Mouse (Mus musculus) heart, embryonic 10.5 days (tissue): ENCODE data around the gene Slc27a5. TPM values are rescaled to one million over a fixed set of nuclear protein-coding genes. Genes with fewer than 3 reads are reported as not detected.
A peak's percentile ranks its signal among the peaks of the same experiment; 100 is the strongest.

Experiments
- DNase-seq: peaks from one replicate; pipeline ENCODE4 v3.0.0-alpha.2; 2017; ENCODE audit warnings: low spot score
- H3K27ac ChIP-seq: fragments of 300-500 bp; sonication (generic); 2 replicates; pipeline ENCODE4 v1.5.1; 2016; ENCODE audit warnings: mild to moderate bottlenecking
- H3K27me3 ChIP-seq: fragments of 300-500 bp; sonication (generic); 2 replicates; pipeline ENCODE4 v1.6.1; 2016; ENCODE audit warnings: mild to moderate bottlenecking; ENCODE audit not compliant: poor library complexity, insufficient read depth, severe bottlenecking
- H3K36me3 ChIP-seq: fragments of 300-500 bp; sonication (generic); 2 replicates; pipeline ENCODE4 v1.6.1; 2016; ENCODE audit warnings: mild to moderate bottlenecking, moderate library complexity
- H3K4me1 ChIP-seq: fragments of 300-500 bp; sonication (generic); 2 replicates; pipeline ENCODE4 v1.6.1; 2016; ENCODE audit warnings: mild to moderate bottlenecking
- H3K4me3 ChIP-seq: fragments of 300-500 bp; sonication (generic); 2 replicates; pipeline ENCODE4 v1.5.1; 2016; ENCODE audit warnings: mild to moderate bottlenecking, moderate library complexity
- H3K9me3 ChIP-seq: fragments of 300-500 bp; sonication (generic); 2 replicates; pipeline ENCODE4 v1.6.1; 2016; ENCODE audit warnings: mild to moderate bottlenecking, moderate library complexity
- WGBS: fragments of 180-500 bp; shearing (Covaris S2); methylation state at CpG from one replicate; pipeline ENCODE4 v1.1.7; 2016; 5-methylcytosine and 5-hydroxymethylcytosine counted together
- polyA plus RNA-seq: library from polyadenylated mRNA; unstranded; fragments of >200 nt; fragmentation: Nextera tagmentation; extraction: Ambion mirVana; gene quantifications from 2 replicates; pipeline ENCODE4 v1.2.1, GENCODE M21; 2016

Gene Slc27a5
- polyA plus RNA-seq, 1 experiment from 2014 or later = not detected

- peaks cover 32% of the 10 kb centered on the region for H3K4me1 ChIP-seq
- peak overlapping the region; percentile 89; the same call in 1 of the 2 replicates for H3K27ac ChIP-seq
- 88% methylated on average over 17 of the region's 17 CpGs for WGBS
Measured at GRCm38 (mm10) chr7:13035211-13035855, 37.3 kb upstream of the Slc27a5 start.

GRCm38 (mm10) chr7:13034148-13034977 lies 36.4 kb upstream of the Slc27a5 start, which contains the start of gene Chmp2a:
Gene Chmp2a, minus strand, starts transcription at chr7:13034807.
- DNase-seq = peak; percentile 99

More at GRCm38 (mm10) chr7:13035211-13035855, 37.3 kb upstream of the Slc27a5 start:
- Histone ChIP-seq H3K4me3 (peak overlapping the region; percentile 67), H3K27me3 (no peaks in the 10 kb centered on the region), H3K36me3 (peaks cover 49% of the 10 kb centered on the region), H3K9me3 (no peaks in the 10 kb centered on the region)
- no peak for DNase-seq

GRCm38 (mm10) chr7:13033451-13034147 lies 35.6 kb upstream of the Slc27a5 start:
- Histone ChIP-seq H3K4me1 (peaks cover 22% of the 10 kb centered on the region), H3K4me3 (peak overlapping the region; percentile 67), H3K9me3 (no peaks in the 10 kb centered on the region), H3K36me3 (peaks cover 67% of the 10 kb centered on the region), H3K27me3 (no peaks in the 10 kb centered on the region), H3K27ac (peak overlapping the region; percentile 89)
- DNase-seq = no peak
- WGBS = 47% methylated on average over 13 of the region's 13 CpGs

More at GRCm38 (mm10) chr7:13034148-13034977, 36.4 kb upstream of the Slc27a5 start, which contains the start of gene Chmp2a:
- Histone ChIP-seq H3K27ac (peak within 1 kb of the TSS; percentile 89), H3K9me3 (no peaks in the 10 kb centered on the region), H3K4me1 (peaks cover 30% of the 10 kb centered on the region), H3K27me3 (no peaks in the 10 kb centered on the region), H3K36me3 (peaks cover 59% of the 10 kb centered on the region), H3K4me3 (peak within 1 kb of the TSS; percentile 67)
- under 1% methylated on average over 45 of the region's 45 CpGs for WGBS

GRCm38 (mm10) chr7:13032541-13032940 lies 34.5 kb upstream of the Slc27a5 start:
- DNase-seq = no peak
- no peak overlapping the region for H3K27ac ChIP-seq
- WGBS = 90% methylated on average over 7 of the region's 7 CpGs
- H3K4me1 ChIP-seq = peaks cover 20% of the 10 kb centered on the region
- peaks cover 77% of the 10 kb centered on the region for H3K36me3 ChIP-seq
- H3K4me3 ChIP-seq = no peak overlapping the region
- no peaks in the 10 kb centered on the region for H3K27me3 ChIP-seq
- H3K9me3 ChIP-seq = no peaks in the 10 kb centered on the region

GRCm38 (mm10) chr7:13031983-13032382 lies 34.0 kb upstream of the Slc27a5 start:
- Histone ChIP-seq H3K9me3 (no peaks in the 10 kb centered on the region), H3K36me3 (peaks cover 83% of the 10 kb centered on the region), H3K27me3 (no peaks in the 10 kb centered on the region), H3K4me3 (no peak overlapping the region), H3K4me1 (peaks cover 20% of the 10 kb centered on the region), H3K27ac (no peak overlapping the region)
- WGBS = 85% methylated on average over 2 of the region's 2 CpGs
- DNase-seq = no peak

GRCm38 (mm10) chr7:13031069-13031468 lies 33.1 kb upstream of the Slc27a5 start:
- H3K4me1 ChIP-seq = peaks cover 19% of the 10 kb centered on the region
- WGBS = 75% methylated on average over 5 of the region's 5 CpGs
- no peak overlapping the region for H3K4me3 ChIP-seq
- H3K9me3 ChIP-seq = no peaks in the 10 kb centered on the region
- H3K27ac ChIP-seq = no peak overlapping the region
- no peaks in the 10 kb centered on the region for H3K27me3 ChIP-seq
- H3K36me3 ChIP-seq = peaks cover 88% of the 10 kb centered on the region
- no peak for DNase-seq

- Histone ChIP-seq H3K27ac (no peak overlapping the region), H3K27me3 (no peaks in the 10 kb centered on the region), H3K4me1 (peaks cover 18% of the 10 kb centered on the region), H3K9me3 (no peaks in the 10 kb centered on the region), H3K36me3 (peaks cover 84% of the 10 kb centered on the region), H3K4me3 (no peak overlapping the region)
- whole genome bisulfite sequencing = 96% methylated on average over 4 of the region's 4 CpGs
- no peak for DNase-seq
Measured at GRCm38 (mm10) chr7:13028986-13029385, 31.0 kb upstream of the Slc27a5 start.

GRCm38 (mm10) chr7:13025511-13026112 lies 27.6 kb upstream of the Slc27a5 start:
- Histone ChIP-seq H3K27ac (peak overlapping the region; percentile 99), H3K4me3 (peak overlapping the region; percentile 75), H3K9me3 (no peaks in the 10 kb centered on the region), H3K36me3 (peaks cover 54% of the 10 kb centered on the region), H3K27me3 (no peaks in the 10 kb centered on the region), H3K4me1 (peaks cover 18% of the 10 kb centered on the region)
- 32% methylated on average over 4 of the region's 4 CpGs for WGBS
- DNase-seq = no peak

GRCm38 (mm10) chr7:13024805-13025204 lies 26.8 kb upstream of the Slc27a5 start:
- peak; percentile 89 for DNase-seq
- under 1% methylated on average over 41 of the region's 44 CpGs for WGBS
- H3K27ac ChIP-seq = peak overlapping the region; percentile 99
- H3K4me1 ChIP-seq = peaks cover 18% of the 10 kb centered on the region
- H3K9me3 ChIP-seq = no peaks in the 10 kb centered on the region
- no peaks in the 10 kb centered on the region for H3K27me3 ChIP-seq
- peak overlapping the region; percentile 75 for H3K4me3 ChIP-seq
- H3K36me3 ChIP-seq = peaks cover 46% of the 10 kb centered on the region

GRCm38 (mm10) chr7:13023928-13024731 lies 26.1 kb upstream of the Slc27a5 start:
- Histone ChIP-seq H3K36me3 (peaks cover 39% of the 10 kb centered on the region), H3K27ac (peak overlapping the region; percentile 99), H3K4me3 (peak overlapping the region; percentile 75), H3K27me3 (no peaks in the 10 kb centered on the region), H3K9me3 (no peaks in the 10 kb centered on the region), H3K4me1 (peaks cover 18% of the 10 kb centered on the region)
- peak; percentile 97 for DNase-seq
- under 1% methylated on average over 94 of the region's 95 CpGs for WGBS

GRCm38 (mm10) chr7:13022773-13023535 lies 25.0 kb upstream of the Slc27a5 start:
- H3K36me3 ChIP-seq = peaks cover 27% of the 10 kb centered on the region

More at GRCm38 (mm10) chr7:13022773-13023535, 25.0 kb upstream of the Slc27a5 start:
- no peaks in the 10 kb centered on the region for H3K9me3 ChIP-seq
- H3K27me3 ChIP-seq = no peaks in the 10 kb centered on the region
- H3K4me3 ChIP-seq = peak overlapping the region; percentile 75
- peaks cover 18% of the 10 kb centered on the region for H3K4me1 ChIP-seq
- peak; percentile 94 for DNase-seq
- 4% methylated on average over 31 of the region's 31 CpGs for WGBS
- peak overlapping the region; percentile 99 for H3K27ac ChIP-seq
